Mouse (Mus musculus): ENCODE data around the gene Dok1. TPM values are rescaled to one million over a fixed set of nuclear protein-coding genes. Genes with fewer than 3 reads are reported as not detected.

Dok1 gene
- polyA plus RNA-seq, 1 experiment from 2014 or later = 2.1 TPM

DNA sequence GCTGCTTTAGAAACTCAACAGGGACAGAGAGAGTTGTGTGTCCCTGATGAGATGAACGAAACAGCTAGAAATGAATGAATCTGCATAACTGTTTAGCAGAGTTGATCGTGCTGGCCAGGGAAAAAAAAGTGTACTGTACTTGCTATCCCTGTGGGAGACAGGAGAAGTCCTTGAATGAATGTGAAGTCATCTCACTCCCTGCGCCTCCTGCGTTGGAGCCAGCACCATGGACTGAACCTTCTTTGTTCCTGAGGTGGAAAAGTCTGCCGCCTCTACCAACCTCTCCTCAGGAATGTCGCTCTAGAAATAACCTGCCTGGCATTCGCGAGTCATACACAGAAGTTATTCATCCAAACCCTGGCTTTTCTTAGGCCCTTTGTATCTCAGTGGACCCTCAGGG, 33.3 kb downstream of the Dok1 start:
- no peaks in the 10 kb centered on the region for H3K36me3 ChIP-seq (ENCODE audit: control insufficient read depth, insufficient read depth)
- no peak for ATAC-seq
- WGBS = 60% methylated on average over 8 of the region's 8 CpGs
- H3K4me1 ChIP-seq (replicated peaks; ENCODE audit: control insufficient read depth, insufficient read depth, low read length) = peaks cover 6% of the 10 kb centered on the region
- no peak overlapping the region for H3K9ac ChIP-seq (replicated peaks; ENCODE audit: low read depth, low read length)
- H3K4me2 ChIP-seq (ENCODE audit: low read length) = no peak overlapping the region
- H3K27me3 ChIP-seq (replicated peaks; ENCODE audit: control insufficient read depth, insufficient read depth, low read length) = no peaks in the 10 kb centered on the region
- H3K9me3 ChIP-seq (ENCODE audit: control insufficient read depth, low read length) = no peaks in the 10 kb centered on the region
- no peak overlapping the region for H3K27ac ChIP-seq (ENCODE audit: low read length)
- H3K4me3 ChIP-seq (replicated peaks; ENCODE audit: low read length) = no peak overlapping the region

DNA sequence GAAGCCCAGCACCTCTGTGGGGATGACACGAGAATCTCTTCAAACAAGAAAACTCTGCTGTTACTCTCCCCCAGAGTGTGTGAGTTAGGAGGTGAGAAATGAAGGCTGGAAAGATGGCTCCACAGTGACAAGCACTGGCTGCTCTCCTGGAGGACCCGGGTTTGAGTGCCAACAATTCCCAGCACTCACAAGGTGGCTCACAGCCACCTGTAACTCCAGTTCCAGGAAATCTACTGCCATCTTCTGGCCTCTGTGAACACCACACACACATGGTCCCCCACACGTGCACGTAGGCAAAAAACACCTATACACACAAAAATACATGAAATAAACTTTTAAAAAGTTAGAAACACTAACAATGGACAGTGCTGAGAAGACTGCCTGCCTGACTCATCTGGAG, 34.9 kb downstream of the Dok1 start:
- Histone ChIP-seq H3K36me3 (ENCODE audit: control insufficient read depth, insufficient read depth) (no peaks in the 10 kb centered on the region), H3K4me1 (replicated peaks; ENCODE audit: control insufficient read depth, insufficient read depth, low read length) (peaks cover 6% of the 10 kb centered on the region), H3K27me3 (replicated peaks; ENCODE audit: control insufficient read depth, insufficient read depth, low read length) (no peaks in the 10 kb centered on the region), H3K9me3 (ENCODE audit: control insufficient read depth, low read length) (no peaks in the 10 kb centered on the region), H3K9ac (replicated peaks; ENCODE audit: low read depth, low read length) (no peak overlapping the region), H3K4me2 (ENCODE audit: low read length) (no peak overlapping the region), H3K4me3 (replicated peaks; ENCODE audit: low read length) (no peak overlapping the region), H3K27ac (ENCODE audit: low read length) (no peak overlapping the region)
- WGBS = 72% methylated on average over 4 of the region's 4 CpGs
- no peak for ATAC-seq

DNA sequence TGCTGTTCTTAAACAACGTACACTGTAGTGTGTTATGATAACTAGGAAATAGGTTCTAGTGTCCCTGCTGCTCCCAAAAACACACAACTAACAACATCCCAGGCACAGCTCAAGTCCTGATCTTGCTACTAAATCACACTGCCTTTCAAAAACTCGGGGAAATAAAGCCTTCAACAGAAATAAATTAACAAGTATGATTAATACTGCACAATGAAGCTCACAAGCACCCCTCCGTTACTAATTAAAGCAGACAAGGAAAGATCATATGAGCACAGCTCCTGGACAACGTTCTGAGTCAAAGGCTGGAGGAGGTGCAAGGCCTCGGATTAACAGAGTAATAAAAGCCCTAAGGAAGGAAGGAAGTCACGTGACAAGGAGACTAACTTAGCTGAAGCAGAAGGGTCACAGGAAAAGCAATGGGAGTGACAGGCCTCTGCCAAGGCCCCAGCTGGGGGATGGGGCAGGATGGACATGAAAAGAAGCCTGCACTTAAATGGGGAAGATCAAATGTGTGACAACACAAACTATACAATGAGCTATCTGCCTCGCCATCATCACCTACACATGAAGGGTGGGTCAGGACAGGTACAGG, 35.7 kb downstream of the Dok1 start:
- Histone ChIP-seq H3K9me3 (ENCODE audit: control insufficient read depth, low read length) (no peaks in the 10 kb centered on the region), H3K4me3 (replicated peaks; ENCODE audit: low read length) (no peak overlapping the region), H3K27me3 (replicated peaks; ENCODE audit: control insufficient read depth, insufficient read depth, low read length) (no peaks in the 10 kb centered on the region), H3K4me2 (ENCODE audit: low read length) (no peak overlapping the region), H3K9ac (replicated peaks; ENCODE audit: low read depth, low read length) (no peak overlapping the region), H3K36me3 (ENCODE audit: control insufficient read depth, insufficient read depth) (no peaks in the 10 kb centered on the region), H3K4me1 (replicated peaks; ENCODE audit: control insufficient read depth, insufficient read depth, low read length) (peaks cover 6% of the 10 kb centered on the region), H3K27ac (ENCODE audit: low read length) (no peak overlapping the region)
- ATAC-seq = no peak
- 39% methylated on average over 7 of the region's 7 CpGs for WGBS

DNA sequence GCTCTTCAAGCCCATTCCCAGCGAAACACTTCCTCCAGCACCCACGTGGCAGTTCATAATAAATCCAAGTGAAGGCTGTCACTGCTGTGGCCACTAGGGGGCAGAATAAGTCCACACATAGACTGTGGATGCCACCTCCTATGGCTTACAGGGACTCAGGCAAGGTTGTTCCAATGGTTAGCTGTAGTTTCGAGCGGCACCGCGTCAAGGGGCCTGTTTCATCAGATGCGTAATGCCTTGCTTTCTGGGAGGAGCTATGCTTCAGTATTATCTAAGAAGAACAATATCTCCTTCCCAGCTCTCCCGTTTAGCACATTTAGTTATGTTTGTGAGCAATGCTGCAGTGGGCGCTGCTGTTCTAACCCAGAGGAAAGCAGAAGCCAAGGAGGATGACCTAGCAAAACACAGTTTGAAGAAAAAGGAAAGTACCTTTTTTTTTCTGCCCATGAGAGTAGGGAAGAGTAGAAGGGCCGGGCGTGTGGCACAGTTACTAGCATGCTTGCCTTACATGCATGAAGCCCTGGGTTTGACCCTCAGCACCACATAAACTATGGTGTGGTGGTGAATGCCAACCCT, 36.4 kb downstream of the Dok1 start:
- H3K36me3 ChIP-seq (ENCODE audit: control insufficient read depth, insufficient read depth) = no peaks in the 10 kb centered on the region
- H3K4me2 ChIP-seq (ENCODE audit: low read length) = peak overlapping the region; percentile 44
- no peaks in the 10 kb centered on the region for H3K27me3 ChIP-seq (replicated peaks; ENCODE audit: control insufficient read depth, insufficient read depth, low read length)
- WGBS = 10% methylated on average over 11 of the region's 11 CpGs
- H3K4me3 ChIP-seq (replicated peaks; ENCODE audit: low read length) = no peak overlapping the region; the same call in 1 of the 2 replicates
- ATAC-seq = peak; percentile 99
- H3K9ac ChIP-seq (replicated peaks; ENCODE audit: low read depth, low read length) = 0 out of 2 replicates have a peak overlapping the region, but pooled peaks have one; percentile 8
- no peak overlapping the region; the same call in 1 of the 2 replicates for H3K27ac ChIP-seq (ENCODE audit: low read length)
- H3K9me3 ChIP-seq (ENCODE audit: control insufficient read depth, low read length) = no peaks in the 10 kb centered on the region
- peaks cover 6% of the 10 kb centered on the region for H3K4me1 ChIP-seq (replicated peaks; ENCODE audit: control insufficient read depth, insufficient read depth, low read length)

DNA sequence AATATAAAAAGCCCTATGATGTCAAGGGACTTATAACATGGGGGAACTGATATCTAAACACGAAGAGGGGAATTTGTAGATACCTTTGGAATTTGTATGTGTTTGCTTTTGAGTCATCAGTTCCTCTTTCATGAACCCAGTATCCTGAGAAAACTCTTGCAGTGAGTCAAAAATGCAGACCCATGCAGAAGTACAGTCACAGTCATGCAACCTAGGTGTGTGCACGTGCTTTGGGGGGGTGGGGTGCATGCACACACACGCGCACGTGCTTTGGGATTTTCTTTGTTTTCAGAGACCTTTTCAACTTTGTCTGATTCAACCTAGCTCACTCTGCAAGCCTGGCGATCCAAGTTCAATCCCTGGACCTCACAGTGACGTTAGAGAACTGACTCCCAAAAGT, 38.9 kb downstream of the Dok1 start:
- Histone ChIP-seq H3K4me2 (ENCODE audit: low read length) (no peak overlapping the region), H3K9ac (replicated peaks; ENCODE audit: low read depth, low read length) (no peak overlapping the region), H3K9me3 (ENCODE audit: control insufficient read depth, low read length) (no peaks in the 10 kb centered on the region), H3K4me1 (replicated peaks; ENCODE audit: control insufficient read depth, insufficient read depth, low read length) (peaks cover 6% of the 10 kb centered on the region), H3K27me3 (replicated peaks; ENCODE audit: control insufficient read depth, insufficient read depth, low read length) (no peaks in the 10 kb centered on the region), H3K4me3 (replicated peaks; ENCODE audit: low read length) (no peak overlapping the region), H3K27ac (ENCODE audit: low read length) (no peak overlapping the region), H3K36me3 (ENCODE audit: control insufficient read depth, insufficient read depth) (no peaks in the 10 kb centered on the region)
- ATAC-seq = no peak
- 79% methylated on average over 7 of the region's 7 CpGs for WGBS

DNA sequence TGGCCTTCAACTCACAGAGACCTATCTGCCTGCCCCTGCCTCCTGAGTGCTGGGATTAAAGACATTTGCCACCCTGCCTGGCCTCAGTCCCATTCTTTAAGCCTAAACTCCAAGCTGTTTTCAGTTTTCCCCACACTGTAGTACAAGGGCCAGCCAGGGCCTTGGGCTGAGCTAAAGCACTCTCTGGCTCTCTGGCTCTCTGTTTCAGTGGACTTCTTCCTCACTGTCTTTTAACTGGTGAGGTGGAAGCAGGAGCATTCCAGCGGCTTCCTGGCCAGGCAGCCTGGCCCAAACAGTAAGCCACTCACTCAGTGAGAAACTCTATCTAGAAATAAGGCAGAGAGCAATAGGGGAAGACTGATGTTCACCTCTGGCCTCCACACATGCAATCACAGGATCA, 39.6 kb downstream of the Dok1 start:
- 30% methylated on average over 1 of the region's 1 CpGs for WGBS
- H3K27me3 ChIP-seq (replicated peaks; ENCODE audit: control insufficient read depth, insufficient read depth, low read length) = no peaks in the 10 kb centered on the region
- ATAC-seq = no peak
- H3K27ac ChIP-seq (ENCODE audit: low read length) = no peak overlapping the region
- H3K4me3 ChIP-seq (replicated peaks; ENCODE audit: low read length) = no peak overlapping the region
- no peaks in the 10 kb centered on the region for H3K36me3 ChIP-seq (ENCODE audit: control insufficient read depth, insufficient read depth)
- H3K4me2 ChIP-seq (ENCODE audit: low read length) = no peak overlapping the region
- no peaks in the 10 kb centered on the region for H3K9me3 ChIP-seq (ENCODE audit: control insufficient read depth, low read length)
- H3K4me1 ChIP-seq (replicated peaks; ENCODE audit: control insufficient read depth, insufficient read depth, low read length) = peaks cover 6% of the 10 kb centered on the region
- no peak overlapping the region for H3K9ac ChIP-seq (replicated peaks; ENCODE audit: low read depth, low read length)

DNA sequence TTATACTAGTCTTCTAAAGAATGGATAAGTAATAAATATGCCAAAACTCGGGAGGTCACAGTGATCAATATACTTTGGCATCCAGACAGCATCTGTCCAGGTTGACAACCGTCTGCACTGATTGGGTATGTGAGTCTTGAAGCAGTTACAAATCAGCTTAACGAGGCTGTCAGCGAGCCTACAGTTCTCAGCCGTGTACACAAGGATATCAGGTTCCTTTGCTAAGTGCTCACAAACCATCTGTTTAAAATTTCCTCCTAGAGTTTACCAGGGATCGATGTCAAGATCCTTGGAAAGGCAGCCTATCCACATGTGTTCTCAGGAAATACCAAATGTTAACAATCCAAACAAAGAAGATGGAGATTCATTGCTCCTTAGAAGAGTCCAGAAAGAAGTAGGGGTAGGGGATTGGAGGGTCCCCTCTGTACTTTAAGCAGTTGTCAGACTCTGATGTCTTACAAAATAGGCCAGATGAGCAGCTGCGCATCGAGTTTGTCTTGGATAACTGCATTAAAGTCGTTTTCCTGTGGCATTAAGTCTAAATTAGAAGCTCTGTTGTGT, 45.8 kb downstream of the Dok1 start:
- Histone ChIP-seq H3K27me3 (replicated peaks; ENCODE audit: control insufficient read depth, insufficient read depth, low read length) (no peaks in the 10 kb centered on the region), H3K4me2 (ENCODE audit: low read length) (no peak overlapping the region), H3K9ac (replicated peaks; ENCODE audit: low read depth, low read length) (no peak overlapping the region), H3K27ac (ENCODE audit: low read length) (no peak overlapping the region), H3K36me3 (ENCODE audit: control insufficient read depth, insufficient read depth) (no peaks in the 10 kb centered on the region), H3K4me3 (replicated peaks; ENCODE audit: low read length) (no peak overlapping the region), H3K9me3 (ENCODE audit: control insufficient read depth, low read length) (no peaks in the 10 kb centered on the region), H3K4me1 (replicated peaks; ENCODE audit: control insufficient read depth, insufficient read depth, low read length) (no peaks in the 10 kb centered on the region)
- no peak for ATAC-seq
- 40% methylated on average over 9 of the region's 9 CpGs for WGBS

Small RNAs within 50 kb of the gene (microRNA-seq; reads per million reads assigned to microRNA genes)
- gene Mir7040 = not detected

Other genes starting within 250 kb of the Dok1 start
- 16.3 and 18.7 TPM in 2 replicates for gene Sema4f, start 93.7 kb downstream of the Dok1 start, polyA plus RNA-seq (2015; fragmentation: Nextera tagmentation; extraction: Ambion mirVana)
- gene M1ap, start 86.6 kb downstream of the Dok1 start, polyA plus RNA-seq (2015; fragmentation: Nextera tagmentation; extraction: Ambion mirVana) = not detected in 2 replicates
- 5.3 and 6.0 TPM in 2 replicates for gene Loxl3, start 702 bp upstream of the Dok1 start, polyA plus RNA-seq (2015; fragmentation: Nextera tagmentation; extraction: Ambion mirVana)
- 157 and 186 TPM in 2 replicates for gene Aup1, start 21.1 kb upstream of the Dok1 start, polyA plus RNA-seq (2015; fragmentation: Nextera tagmentation; extraction: Ambion mirVana)
- gene Htra2, start 21.8 kb upstream of the Dok1 start, polyA plus RNA-seq (2015; fragmentation: Nextera tagmentation; extraction: Ambion mirVana) = 70.7 and 77.8 TPM in 2 replicates
- 0.30 and 0.31 TPM in 2 replicates for gene Dqx1, start 24.4 kb upstream of the Dok1 start, polyA plus RNA-seq (2015; fragmentation: Nextera tagmentation; extraction: Ambion mirVana)
- gene Tlx2, start 36.8 kb upstream of the Dok1 start, polyA plus RNA-seq (2015; fragmentation: Nextera tagmentation; extraction: Ambion mirVana) = not detected in 2 replicates
- 45.5 and 46.5 TPM in 2 replicates for gene Pcgf1, start 44.4 kb upstream of the Dok1 start, polyA plus RNA-seq (2015; fragmentation: Nextera tagmentation; extraction: Ambion mirVana)
- not detected in 2 replicates for gene Lbx2, start 52.9 kb upstream of the Dok1 start, polyA plus RNA-seq (2015; fragmentation: Nextera tagmentation; extraction: Ambion mirVana)
- gene Ccdc142, start 68.1 kb upstream of the Dok1 start, polyA plus RNA-seq (2015; fragmentation: Nextera tagmentation; extraction: Ambion mirVana) = 3.2 and 4.3 TPM in 2 replicates
- gene Gm42688, start 68.1 kb upstream of the Dok1 start, polyA plus RNA-seq (2015; fragmentation: Nextera tagmentation; extraction: Ambion mirVana) = 4.1 and 4.9 TPM in 2 replicates
- gene Mrpl53, start 75.6 kb upstream of the Dok1 start, polyA plus RNA-seq (2015; fragmentation: Nextera tagmentation; extraction: Ambion mirVana) = 109 and 122 TPM in 2 replicates
- 21.8 and 22.6 TPM in 2 replicates for gene Mogs, start 82.0 kb upstream of the Dok1 start, polyA plus RNA-seq (2015; fragmentation: Nextera tagmentation; extraction: Ambion mirVana)
- gene Wbp1, start 88.1 kb upstream of the Dok1 start, polyA plus RNA-seq (2015; fragmentation: Nextera tagmentation; extraction: Ambion mirVana) = 209 and 228 TPM in 2 replicates
- gene Ino80b, start 92.0 kb upstream of the Dok1 start, polyA plus RNA-seq (2015; fragmentation: Nextera tagmentation; extraction: Ambion mirVana) = 11.4 and 14.4 TPM in 2 replicates
- 6.9 and 7.4 TPM in 2 replicates for gene Rtkn, start 102.0 kb upstream of the Dok1 start, polyA plus RNA-seq (2015; fragmentation: Nextera tagmentation; extraction: Ambion mirVana)
- 18.2 and 21.7 TPM in 2 replicates for gene Wdr54, start 122.9 kb upstream of the Dok1 start, polyA plus RNA-seq (2015; fragmentation: Nextera tagmentation; extraction: Ambion mirVana)
- 7.8 and 9.4 TPM in 2 replicates for gene 1700003E16Rik, start 122.9 kb upstream of the Dok1 start, polyA plus RNA-seq (2015; fragmentation: Nextera tagmentation; extraction: Ambion mirVana)
- 150 and 158 TPM in 2 replicates for gene Dctn1, start 132.4 kb upstream of the Dok1 start, polyA plus RNA-seq (2015; fragmentation: Nextera tagmentation; extraction: Ambion mirVana)
- gene Slc4a5, start 186.4 kb upstream of the Dok1 start, polyA plus RNA-seq (2015; fragmentation: Nextera tagmentation; extraction: Ambion mirVana) = 0.52 and 0.76 TPM in 2 replicates

Data from forebrain, embryonic 16.5 days (tissue).